Mouse (Mus musculus) limb, embryonic 14.5 days (tissue): ENCODE data around the gene Tex101. TPM values are rescaled to one million over a fixed set of nuclear protein-coding genes. Genes with fewer than 3 reads are reported as not detected.
A peak's percentile ranks its signal among the peaks of the same experiment; 100 is the strongest.

ENCODE experiments used
- ATAC-seq: fragments of 200-750 bp; cut with Nextera tagmentation; 2 replicates; pipeline ENCODE4 v1.8.0; 2017; ENCODE audit warnings: low read depth, moderate number of reproducible peaks, moderate TSS enrichment; ENCODE audit not compliant: low FRiP score
- DNase-seq: peaks from one replicate; pipeline ENCODE4 v3.0.0-alpha.2; 2015; ENCODE audit warnings: low spot score
- H3K27ac ChIP-seq: fragments of 300-500 bp; sonication (generic); replicated peaks from 2 replicates; pipeline ENCODE4 v1.5.1; 2014; ENCODE audit warnings: low read depth, mild to moderate bottlenecking, low read length, moderate library complexity, mixed read lengths
- H3K27me3 ChIP-seq: fragments of 300-500 bp; sonication (generic); 2 replicates; pipeline ENCODE4 v1.6.1; 2014; ENCODE audit warnings: low read length, mixed read lengths; ENCODE audit not compliant: control insufficient read depth, insufficient read depth
- H3K36me3 ChIP-seq: fragments of 300-500 bp; sonication (generic); 2 replicates; pipeline ENCODE4 v1.6.1; 2014; ENCODE audit warnings: mild to moderate bottlenecking, low read length, moderate library complexity, mixed read lengths; ENCODE audit not compliant: control insufficient read depth, insufficient read depth
- H3K4me1 ChIP-seq: fragments of 300-500 bp; sonication (generic); 2 replicates; pipeline ENCODE4 v1.6.1; 2014; ENCODE audit warnings: antibody characterized with exemption, low read length, mixed read lengths; ENCODE audit not compliant: control insufficient read depth, insufficient read depth
- H3K4me2 ChIP-seq: fragments of 300-500 bp; sonication (generic); replicated peaks from 2 replicates; pipeline ENCODE4 v1.6.1; 2014; ENCODE audit warnings: low read depth, mild to moderate bottlenecking, low read length, moderate library complexity; ENCODE audit not compliant: severe bottlenecking
- H3K4me3 ChIP-seq: fragments of 300-500 bp; sonication (generic); replicated peaks from 2 replicates; pipeline ENCODE4 v1.5.1; 2014; ENCODE audit warnings: low read length
- H3K9ac ChIP-seq: fragments of 300-500 bp; sonication (generic); 2 replicates; pipeline ENCODE4 v1.6.1; 2014; ENCODE audit warnings: mild to moderate bottlenecking, low read depth, low read length, moderate library complexity; ENCODE audit not compliant: severe bottlenecking
- H3K9me3 ChIP-seq: fragments of 300-500 bp; sonication (generic); 2 replicates; pipeline ENCODE4 v1.6.1; 2016; ENCODE audit warnings: low read length; ENCODE audit not compliant: control insufficient read depth
- POLR2A ChIP-seq: fragments of 200-500 bp; IDR thresholded peaks from 2 replicates; pipeline ENCODE4 v1.8.0; 2012; ENCODE audit warnings: inconsistent platforms, mild to moderate bottlenecking, moderate library complexity, borderline replicate concordance; ENCODE audit not compliant: insufficient read depth, insufficient read length; ENCODE audit errors: extremely low read depth
- WGBS: fragments of 180-500 bp; shearing (Covaris S2); extraction: QIAGEN DNeasy Blood & Tissue Kit; methylation state at CpG from one replicate; pipeline ENCODE4 v1.1.7; 2014; 5-methylcytosine and 5-hydroxymethylcytosine counted together
- polyA plus RNA-seq, 2 experiments: library from polyadenylated mRNA; depleted of rRNA in 1 of 2; stranded (reverse) in 1 of 2; unstranded in 1 of 2; fragments of >200 nt; fragmentation: Nextera tagmentation in 1 of 2; extraction: Ambion mirVana in 1 of 2; gene quantifications; 2 replicates each; pipeline versions ENCODE4 v1.2.1 to v1.2.3; 2012 to 2014

Tex101 gene
- polyA plus RNA-seq, 2 experiments, result not detected

- H3K36me3 ChIP-seq, result no peaks in the 10 kb centered on the region
- no peak overlapping the region for H3K4me3 ChIP-seq
- no peak for TF ChIP-seq POLR2A
- ATAC-seq (no peak), DNase-seq (peak; percentile 40)
- H3K9me3 ChIP-seq, result no peaks in the 10 kb centered on the region
- H3K27ac ChIP-seq, result no peak overlapping the region
- H3K27me3 ChIP-seq, result peaks cover 32% of the 10 kb centered on the region
- WGBS, result 10% methylated on average over 9 of the region's 9 CpGs
- H3K9ac ChIP-seq, result no peak overlapping the region
- H3K4me2 ChIP-seq, result no peak overlapping the region
- peaks cover 3% of the 10 kb centered on the region; the same call in 1 of the 2 replicates for H3K4me1 ChIP-seq
These were observed 34.0 kb downstream of the Tex101 start for GRCm38 (mm10) chr7:24642491-24642890.

GRCm38 (mm10) chr7:24640450-24640849 lies 36.0 kb downstream of the Tex101 start:
- H3K27me3 ChIP-seq, result peaks cover 41% of the 10 kb centered on the region

GRCm38 (mm10) chr7:24638026-24638856 lies 38.2 kb downstream of the Tex101 start:
- Histone ChIP-seq H3K36me3 (no peaks in the 10 kb centered on the region), H3K9me3 (no peaks in the 10 kb centered on the region), H3K27me3 (peaks cover 41% of the 10 kb centered on the region), H3K27ac (no peak overlapping the region), H3K4me3 (peak overlapping the region; percentile 41), H3K9ac (peak overlapping the region; percentile 47; the same call in 1 of the 2 replicates), H3K4me2 (peak overlapping the region; percentile 67), H3K4me1 (peaks cover 3% of the 10 kb centered on the region; the same call in 1 of the 2 replicates)
- ATAC-seq (no peak), DNase-seq (peak; percentile 14)
- TF ChIP-seq POLR2A, result no peak
- WGBS, result 3% methylated on average over 34 of the region's 35 CpGs

More at GRCm38 (mm10) chr7:24640450-24640849, 36.0 kb downstream of the Tex101 start:
- 57% methylated on average over 13 of the region's 13 CpGs for WGBS
- TF ChIP-seq POLR2A, result no peak
- peaks cover 3% of the 10 kb centered on the region; the same call in 1 of the 2 replicates for H3K4me1 ChIP-seq
- ATAC-seq (no peak), DNase-seq (no peak)
- no peak overlapping the region for H3K4me3 ChIP-seq
- no peak overlapping the region for H3K4me2 ChIP-seq
- H3K9ac ChIP-seq, result no peak overlapping the region
- no peaks in the 10 kb centered on the region for H3K9me3 ChIP-seq
- H3K36me3 ChIP-seq, result no peaks in the 10 kb centered on the region
- no peak overlapping the region for H3K27ac ChIP-seq

GRCm38 (mm10) chr7:24637046-24637445 lies 39.4 kb downstream of the Tex101 start:
- 5% methylated on average over 11 of the region's 18 CpGs for WGBS
- Histone ChIP-seq H3K9ac (no peak overlapping the region), H3K4me1 (peaks cover 3% of the 10 kb centered on the region; the same call in 1 of the 2 replicates), H3K27me3 (peaks cover 41% of the 10 kb centered on the region), H3K4me3 (peak overlapping the region; percentile 41), H3K9me3 (no peaks in the 10 kb centered on the region), H3K4me2 (peak overlapping the region; percentile 67), H3K27ac (no peak overlapping the region), H3K36me3 (no peaks in the 10 kb centered on the region)
- TF ChIP-seq POLR2A, result no peak
- ATAC-seq, result no peak
- DNase-seq, result no peak

- Histone ChIP-seq H3K9me3 (no peaks in the 10 kb centered on the region), H3K4me2 (peak within 1 kb of the TSS; percentile 67), H3K4me1 (peaks cover 3% of the 10 kb centered on the region; the same call in 1 of the 2 replicates), H3K9ac (no peak within 1 kb of the TSS), H3K4me3 (peak within 1 kb of the TSS; percentile 41), H3K36me3 (no peaks in the 10 kb centered on the region), H3K27me3 (peaks cover 41% of the 10 kb centered on the region), H3K27ac (no peak within 1 kb of the TSS)
- 23% methylated on average over 15 of the region's 15 CpGs for WGBS
- DNase-seq (no peak), ATAC-seq (no peak)
- no peak for TF ChIP-seq POLR2A
These were observed 40.2 kb downstream of the Tex101 start, which contains the start of gene Lypd3 for GRCm38 (mm10) chr7:24636264-24636663. Gene Lypd3, plus strand, starts transcription at chr7:24636550.
